Mouse (Mus musculus): ENCODE data around the gene Ndufa8.

Gene Ndufa8

DNA sequence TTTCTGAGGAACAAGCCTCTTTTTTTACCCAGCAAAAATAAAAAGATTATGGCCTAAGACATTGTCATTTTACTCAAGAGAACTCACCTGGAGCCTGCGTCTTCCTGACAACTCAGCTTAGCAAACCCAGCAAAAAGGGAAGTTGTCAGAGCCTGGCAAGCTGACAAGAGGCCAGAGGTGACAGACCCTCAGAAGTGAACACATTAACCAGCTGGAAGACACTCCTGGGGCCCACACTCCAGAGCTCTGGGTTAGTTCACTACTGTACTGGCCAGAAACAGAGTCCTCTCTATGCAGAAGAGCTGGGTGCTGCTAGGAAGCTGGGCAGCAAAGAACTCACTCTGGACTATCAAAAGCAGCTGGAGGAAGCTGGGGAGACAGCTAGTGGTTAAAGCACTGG lies 8.3 kb downstream of the Ndufa8 start:
- DNase-seq, result no peak

DNA sequence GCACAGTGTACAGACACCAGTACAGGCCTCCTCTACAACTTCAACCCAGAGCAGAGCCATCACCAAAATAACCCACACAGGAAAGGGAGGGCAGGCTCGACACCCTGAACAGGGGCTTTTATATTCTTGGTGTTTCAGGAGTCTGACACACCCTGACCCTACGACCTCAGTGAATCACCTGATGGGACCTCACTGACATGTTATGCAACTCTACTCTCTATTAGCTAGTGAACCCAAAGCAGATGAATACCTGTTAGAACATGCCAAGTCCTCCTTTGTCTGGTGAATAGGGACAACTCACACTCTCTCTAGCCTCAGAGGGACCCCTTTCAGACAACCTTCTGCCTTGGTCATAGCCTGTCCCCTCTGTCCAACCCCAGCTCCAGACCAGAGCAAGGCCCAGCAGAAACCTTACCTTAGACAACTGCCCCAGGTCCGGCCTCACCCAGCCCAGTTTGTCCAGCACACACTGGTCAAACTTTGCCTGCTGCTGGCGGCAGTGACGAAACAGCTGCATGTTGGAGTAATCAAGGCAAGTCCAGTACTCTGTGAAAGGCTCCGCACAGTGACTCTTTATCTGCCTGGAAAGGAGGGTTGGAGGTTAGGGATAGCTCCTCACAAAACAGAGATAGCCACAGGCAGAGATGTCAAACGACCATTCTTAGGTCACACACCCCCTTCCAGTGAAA lies 9.8 kb downstream of the Ndufa8 start:
- DNase-seq, result no peak

DNA sequence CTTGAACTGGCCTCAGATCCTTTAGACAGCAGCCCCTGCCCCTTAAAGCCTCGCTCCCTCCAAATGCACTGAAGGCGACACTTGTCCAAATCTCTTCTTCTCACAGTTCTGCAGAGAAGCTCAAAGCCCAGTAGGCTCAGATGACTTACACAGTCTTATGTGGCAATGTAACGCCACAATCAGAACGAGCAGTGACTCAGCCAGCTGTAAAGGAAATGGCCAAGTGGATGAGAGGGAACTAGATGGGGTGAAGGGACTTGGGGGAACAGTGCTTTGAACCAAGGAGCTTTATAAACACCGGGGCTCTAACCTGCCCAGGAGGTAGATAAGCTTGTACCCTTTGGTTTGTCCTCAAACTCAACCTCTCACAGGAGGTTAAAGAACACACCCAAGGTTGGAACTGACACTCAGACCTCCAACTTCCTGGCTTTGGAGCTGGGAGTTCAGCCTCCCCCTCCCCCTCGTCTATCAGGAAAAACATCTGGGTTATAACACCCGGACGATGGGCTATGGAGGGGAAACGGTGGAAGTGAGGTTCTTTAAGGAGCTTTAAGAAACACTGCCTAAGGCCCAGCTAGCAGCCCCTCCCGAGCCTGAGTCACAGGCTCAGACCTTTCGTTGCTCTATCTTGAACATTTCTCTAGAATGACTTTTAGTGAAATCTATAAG lies 13.7 kb downstream of the Ndufa8 start:
- DNase-seq, result no peak

DNA sequence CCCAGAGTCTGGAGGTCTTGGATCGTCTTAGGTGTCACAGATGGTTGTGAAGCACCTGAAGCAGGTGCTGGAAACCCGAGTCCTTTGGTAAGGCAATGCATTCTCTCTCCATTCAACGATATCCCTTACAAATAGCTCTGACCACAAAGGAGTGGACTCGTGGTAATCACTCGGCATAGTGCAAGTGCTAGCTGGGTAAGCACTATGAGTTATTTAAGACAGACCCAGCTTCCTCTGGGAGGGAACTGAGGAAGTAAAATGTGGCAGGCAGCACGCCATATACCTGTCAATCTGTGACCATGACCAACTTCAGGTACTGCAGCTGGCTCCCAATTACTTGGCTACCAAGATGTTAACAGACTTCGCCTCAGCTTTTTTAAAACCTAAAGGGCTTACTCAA lies 14.3 kb downstream of the Ndufa8 start:
- no peak for DNase-seq

DNA sequence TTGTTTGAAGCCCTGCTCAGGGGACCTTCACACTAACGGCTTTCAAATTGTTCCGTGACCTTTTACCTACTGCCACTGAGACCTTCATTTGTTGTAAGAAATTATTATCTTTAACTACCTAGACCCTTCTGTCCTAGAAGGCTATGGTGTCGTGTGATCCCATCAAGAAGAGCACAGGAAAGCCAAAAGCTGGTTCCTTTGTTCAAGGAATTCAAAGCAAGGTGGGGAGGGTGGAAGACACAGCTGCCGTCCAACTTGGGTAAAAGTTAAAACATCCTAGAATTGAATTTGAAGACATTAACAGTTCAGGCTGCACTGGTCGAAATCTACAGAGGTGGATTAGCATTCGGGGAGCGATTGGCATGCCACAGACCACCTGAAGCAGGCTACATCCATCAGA lies 15.2 kb downstream of the Ndufa8 start:
- DNase-seq, result no peak

DNA sequence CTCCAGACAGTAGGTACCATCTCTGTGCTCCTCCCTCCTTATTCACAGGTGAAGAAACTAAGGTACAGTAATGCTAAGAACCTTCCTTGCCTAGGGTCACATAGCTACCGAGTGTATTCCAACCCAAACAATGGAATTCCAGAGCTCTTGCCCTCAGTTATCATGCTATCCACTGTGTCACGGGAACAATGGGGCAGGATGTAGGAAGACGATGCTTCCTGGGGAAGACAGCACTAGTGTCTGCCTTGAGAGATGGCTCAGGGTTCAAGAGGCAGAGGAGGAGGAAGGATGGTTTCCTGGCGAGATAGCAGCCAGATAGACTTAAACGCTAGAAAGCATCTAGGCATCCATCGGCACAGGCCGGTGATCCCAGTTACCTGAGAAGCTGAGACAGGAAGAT lies 16.3 kb downstream of the Ndufa8 start:
- DNase-seq, result no peak

DNA sequence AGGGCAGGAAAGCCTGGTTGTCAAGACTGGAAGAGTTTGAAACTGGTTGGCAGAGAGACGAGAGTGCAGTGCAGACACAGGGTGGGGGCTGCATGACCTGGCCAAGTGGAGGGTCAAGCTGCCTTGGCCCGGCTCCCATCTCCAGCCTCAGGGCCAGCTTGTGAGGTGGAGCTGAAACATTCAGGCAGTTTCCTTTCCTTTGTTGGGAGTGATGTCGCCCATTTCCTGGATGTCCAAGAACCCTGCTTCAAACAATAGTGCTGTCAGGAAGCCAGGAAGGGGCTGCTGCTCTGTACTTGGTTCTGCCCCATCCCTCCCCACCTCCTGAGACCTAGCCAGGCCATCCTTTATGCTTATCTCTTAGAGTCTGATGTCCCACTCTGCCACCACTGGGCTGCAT lies 25.9 kb downstream of the Ndufa8 start:
- DNase-seq, result peak; percentile 64

DNA sequence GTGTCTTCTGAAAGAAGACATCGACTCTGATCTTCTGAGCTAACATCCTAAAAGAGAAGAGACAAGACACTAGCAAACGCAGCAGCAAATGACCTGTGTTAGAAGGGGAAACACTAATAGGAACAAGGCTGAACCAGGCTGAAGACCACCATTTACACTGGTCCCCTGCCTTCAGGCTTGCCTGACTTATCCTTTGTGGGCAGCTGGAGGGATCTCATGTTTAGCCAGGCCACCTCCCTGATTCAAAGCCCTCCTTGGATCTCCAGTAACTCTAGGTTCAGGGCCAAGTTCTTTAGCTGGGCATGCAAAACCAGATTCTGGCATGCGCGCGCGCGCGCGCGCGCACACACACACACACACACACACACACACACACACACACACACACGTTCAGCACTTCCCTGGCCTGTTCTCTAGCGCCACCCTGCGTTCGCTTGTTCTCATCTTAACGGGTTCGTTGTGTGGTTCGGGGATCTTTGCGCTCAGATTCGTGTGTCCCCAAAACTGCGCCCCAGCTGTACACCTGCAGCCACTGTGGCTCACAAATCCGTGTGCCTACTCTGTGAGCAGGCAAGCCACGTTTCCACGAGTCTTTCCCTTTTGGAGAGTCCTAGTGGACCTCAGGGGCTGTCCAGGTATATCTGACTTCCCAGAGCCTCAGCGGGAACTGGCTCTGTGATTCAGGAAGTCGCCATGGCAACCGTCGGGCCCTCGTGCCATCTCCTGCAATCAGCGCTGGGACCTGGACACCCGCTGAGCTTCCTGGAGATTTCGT lies 27.6 kb downstream of the Ndufa8 start:
- DNase-seq, result peak; percentile 71

DNA sequence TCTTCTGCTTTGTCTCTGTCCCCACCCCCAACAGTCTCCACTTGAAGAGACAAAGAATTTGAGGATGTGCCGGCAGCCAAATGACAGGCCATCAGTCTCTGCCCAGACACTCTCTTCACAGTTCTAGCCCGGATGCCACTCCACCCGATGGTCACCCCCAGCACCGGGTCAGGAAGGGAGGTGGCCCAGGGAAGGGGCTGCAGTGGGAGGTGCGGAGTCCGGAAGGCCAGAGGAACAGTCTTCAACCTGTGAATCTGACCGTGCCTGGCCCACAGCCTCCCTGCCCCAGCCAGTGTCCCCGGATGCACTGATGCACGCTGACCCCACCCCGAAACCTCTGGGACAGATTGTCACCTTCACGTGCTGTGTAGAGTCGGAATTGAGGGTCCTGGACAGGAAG lies 36.2 kb downstream of the Ndufa8 start:
- DNase-seq, result peak; percentile 54

DNA sequence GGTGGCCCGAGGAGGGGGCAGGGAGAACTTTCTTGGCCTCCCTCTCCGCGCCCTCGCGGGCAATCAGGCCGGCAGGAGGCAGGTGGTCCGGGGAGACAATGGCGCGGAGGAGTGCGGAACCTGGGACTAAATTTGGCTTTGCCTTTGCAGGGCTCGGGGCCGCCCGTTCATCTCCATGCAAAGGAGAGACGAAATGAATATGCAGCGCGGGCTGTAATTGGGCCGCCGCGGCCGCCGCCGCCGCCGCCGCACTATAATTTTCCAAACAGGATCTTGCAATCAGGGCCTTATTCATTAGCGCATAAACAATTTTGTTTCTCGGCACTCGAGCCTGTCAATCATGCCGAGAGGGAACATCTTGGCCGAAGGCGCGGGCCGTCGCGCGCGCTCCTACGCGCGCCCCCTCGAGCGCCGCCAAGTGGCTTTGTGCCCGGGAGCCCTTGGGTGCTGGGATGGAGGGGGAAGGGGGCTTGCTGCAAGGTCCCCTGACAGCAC lies 37.8 kb downstream of the Ndufa8 start:
- no peak for DNase-seq

DNA sequence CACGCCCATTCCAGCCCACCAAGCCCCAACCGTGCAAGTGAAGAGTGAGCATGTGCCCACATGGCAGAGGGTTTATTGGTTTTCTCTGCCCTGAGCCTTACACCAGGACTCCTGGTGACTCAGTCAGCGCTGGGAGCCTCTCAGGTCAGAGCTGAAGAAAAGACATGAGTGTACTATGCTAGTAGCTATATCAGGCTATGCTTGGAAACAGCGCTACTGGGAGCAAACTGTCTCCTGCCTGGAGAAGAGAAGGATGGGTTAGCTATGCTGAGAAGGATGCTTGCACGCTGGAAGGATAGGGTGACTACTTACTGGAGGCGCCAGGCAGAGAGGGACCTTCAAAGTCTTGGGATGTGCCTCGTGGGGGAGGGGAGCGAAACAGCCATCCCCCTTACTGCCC lies 38.6 kb downstream of the Ndufa8 start:
- no peak for DNase-seq

DNA sequence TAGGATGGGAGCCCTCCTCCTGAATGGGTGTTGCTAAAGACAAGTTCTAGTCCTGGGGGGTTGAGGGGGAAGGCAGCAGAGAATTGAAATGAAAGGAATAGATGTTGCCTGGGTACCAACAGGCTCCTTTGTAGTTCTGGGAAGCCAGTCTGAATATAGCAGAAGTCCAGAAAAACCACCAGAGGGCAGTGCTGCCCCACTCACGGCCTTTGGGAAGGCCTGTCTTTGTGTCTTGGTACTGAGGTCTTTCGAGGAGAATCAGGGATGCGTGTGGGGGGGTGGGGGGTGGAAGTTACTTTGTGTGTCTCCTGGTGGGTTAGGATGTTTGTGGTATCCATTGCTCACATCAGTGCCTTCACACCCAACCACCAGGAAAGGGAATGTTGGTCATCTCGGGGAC lies 39.8 kb downstream of the Ndufa8 start:
- DNase-seq, result peak; percentile 62

DNA sequence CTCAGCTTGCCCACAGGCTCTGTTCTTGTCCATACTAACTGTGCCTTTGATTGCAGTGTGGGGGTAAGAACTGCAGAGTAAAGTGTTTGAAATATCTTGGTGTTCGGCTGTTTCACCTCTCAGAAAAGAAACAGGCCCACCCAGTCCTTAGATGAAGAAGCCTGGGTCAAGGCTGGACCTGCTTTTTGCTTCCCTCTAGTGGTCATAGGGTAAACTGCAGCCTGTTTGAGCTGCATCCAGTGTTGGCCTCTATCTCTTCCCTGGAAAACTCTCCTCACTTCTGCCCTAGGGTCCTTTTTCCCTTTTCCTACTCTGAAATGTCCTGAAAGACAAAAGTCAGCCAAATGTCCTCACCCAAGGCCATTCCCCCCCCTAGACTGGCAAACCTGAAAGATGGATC lies 41.1 kb downstream of the Ndufa8 start:
- peak; percentile 36 for DNase-seq

DNA sequence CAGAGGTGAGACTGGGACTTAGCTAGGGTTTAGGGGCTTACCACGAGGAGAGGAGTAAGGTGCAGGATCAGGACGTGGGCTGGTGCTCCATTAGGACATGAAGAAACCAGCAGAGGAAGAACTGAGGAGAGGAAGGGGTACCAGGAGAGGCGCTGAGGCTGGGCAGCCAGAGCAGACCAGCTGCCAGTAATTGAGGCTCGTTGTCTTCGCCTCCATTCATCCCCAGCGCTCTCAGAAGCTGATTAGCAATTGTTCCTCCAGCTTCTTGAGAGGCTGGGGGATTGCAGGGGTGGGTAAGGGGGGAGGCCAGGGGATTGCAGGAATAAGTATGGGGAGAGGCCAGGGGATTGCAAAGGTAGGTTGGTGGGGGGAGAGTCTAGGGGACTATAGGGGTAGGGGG lies 47.0 kb downstream of the Ndufa8 start:
- no peak for DNase-seq

DNA sequence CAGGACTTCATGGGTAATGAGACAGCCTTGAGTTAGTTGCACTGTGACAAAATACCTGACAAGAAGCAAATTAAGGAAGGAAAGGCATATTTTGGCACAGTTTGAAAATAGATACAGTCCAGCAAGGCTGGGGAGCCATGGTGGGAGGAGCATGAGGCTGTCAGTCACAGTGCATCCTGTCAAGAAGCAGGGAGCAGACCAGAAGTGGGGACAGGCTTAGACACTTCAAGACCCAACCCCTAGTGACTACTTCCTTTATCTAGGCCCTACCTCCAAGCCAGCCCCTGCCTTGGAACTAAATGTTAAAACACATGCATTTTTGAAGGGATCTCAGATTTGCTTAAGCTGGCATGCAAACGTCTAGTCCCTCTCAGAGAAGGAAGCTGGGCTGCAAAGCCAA lies 48.8 kb downstream of the Ndufa8 start:
- DNase-seq, result no peak

DNA sequence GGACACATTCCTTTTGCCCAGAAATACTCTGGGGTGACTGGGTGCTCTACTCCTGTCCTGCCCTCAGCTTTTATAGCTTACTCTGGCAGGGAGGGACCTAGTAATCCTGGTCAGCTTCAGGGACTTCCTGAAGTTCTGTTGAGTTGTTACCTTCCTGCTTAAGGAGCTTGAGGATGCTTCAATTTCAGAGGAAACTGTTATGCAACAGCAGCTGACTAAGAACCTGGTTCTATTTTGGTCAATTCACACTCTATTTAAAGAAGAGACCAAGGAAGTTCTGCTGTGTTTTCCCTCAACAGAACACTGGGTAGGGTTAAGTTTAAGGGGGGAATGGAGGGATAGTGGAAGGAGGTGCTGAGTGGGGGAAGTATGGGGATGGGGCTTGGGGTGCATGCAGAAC lies 50.0 kb downstream of the Ndufa8 start:
- no peak for DNase-seq

DNA sequence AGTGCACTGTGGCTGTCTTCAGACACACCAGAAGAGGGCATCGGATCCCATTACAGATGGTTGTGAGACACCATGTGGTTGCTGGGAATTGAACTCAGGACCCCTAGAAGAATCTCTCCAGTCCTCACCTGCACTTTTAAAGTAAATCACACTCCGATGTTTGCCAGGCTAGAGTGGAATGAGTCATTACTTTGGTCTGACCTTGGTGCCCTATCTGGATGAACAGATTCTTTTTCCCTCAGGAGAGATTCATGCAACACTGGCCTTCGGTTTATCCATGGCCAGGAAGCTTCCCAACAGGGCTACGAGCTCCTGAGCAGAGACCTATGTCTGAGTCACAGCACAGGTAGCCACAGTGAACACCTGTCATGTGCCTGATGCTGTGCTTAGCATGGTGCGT lies 50.8 kb downstream of the Ndufa8 start:
- DNase-seq, result no peak

DNA sequence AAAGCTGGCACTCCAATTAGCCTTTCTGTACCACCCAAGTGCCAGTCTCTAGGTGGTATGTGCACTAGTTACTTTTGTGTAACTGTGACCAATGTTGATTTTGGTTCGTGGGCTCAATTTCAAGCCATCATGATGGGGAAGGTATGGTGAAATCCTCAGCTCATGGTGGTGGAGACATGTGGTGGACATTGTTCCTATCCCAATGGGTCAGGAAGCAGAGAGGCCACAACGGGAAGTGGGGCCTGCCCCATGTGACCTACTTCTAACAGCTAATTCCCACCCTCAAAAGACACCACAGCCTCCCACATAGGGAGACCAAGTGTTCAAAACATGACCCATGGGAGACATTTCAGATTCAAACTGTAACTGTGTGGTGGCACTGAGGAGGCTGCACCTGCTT lies 52.5 kb downstream of the Ndufa8 start:
- no peak for DNase-seq

DNA sequence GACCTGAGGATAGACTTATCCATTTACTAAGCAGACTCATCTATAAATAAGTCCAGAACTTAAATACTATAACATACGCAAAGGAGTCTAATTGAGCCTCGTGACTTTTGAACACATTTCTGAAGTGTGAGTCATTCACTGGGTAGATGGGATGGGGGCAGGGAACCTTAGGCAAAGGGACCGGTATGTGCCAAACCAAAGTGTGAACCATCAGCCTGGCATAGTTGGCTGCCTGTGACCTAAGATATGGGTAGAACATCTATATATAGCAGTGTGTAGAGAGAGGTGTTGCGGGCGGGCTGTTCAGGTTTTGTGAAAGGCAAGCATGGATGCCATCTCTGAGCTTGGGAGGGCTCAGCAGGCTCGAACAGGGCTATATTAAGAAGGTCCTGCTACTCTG lies 54.9 kb downstream of the Ndufa8 start:
- no peak for DNase-seq

DNA sequence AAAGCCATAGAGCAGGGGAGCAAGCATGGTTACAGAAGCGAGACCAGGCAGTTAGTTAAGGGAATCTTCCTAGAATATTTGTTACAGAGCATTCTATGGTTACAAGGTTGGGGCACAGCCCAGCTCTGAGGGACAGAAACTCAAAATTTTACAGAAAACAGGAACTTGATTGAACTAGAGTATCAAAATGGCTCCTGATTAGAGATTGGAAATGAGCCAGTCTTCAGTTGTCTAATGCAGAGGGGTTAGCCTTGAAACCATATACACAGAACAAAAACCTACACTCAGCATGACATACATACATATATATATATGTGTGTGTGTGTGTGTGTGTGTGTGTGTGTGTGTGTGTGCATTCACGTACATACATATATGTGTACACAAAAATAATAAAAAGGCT lies 55.7 kb downstream of the Ndufa8 start:
- no peak for DNase-seq

DNA sequence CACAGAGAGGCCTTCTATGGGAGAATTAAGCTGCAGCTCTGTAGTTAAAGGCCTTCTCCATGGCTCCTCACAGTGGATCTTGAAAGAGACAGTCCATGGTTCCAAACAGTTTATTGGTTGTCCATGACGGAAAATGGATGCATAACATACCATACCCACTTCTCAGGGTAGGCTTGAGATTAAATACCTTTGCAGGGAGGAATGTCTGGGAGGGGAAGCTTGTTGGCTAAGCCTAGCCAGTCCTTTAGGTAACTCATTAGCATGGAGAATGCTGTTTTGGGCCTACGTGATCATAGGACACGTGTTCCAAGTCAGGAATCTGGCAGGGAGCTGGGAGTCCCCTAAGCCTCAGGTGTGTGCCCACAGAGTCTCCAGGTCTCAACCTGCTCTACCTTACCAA lies 56.9 kb downstream of the Ndufa8 start:
- DNase-seq, result no peak
